Mouse (Mus musculus): ENCODE results near the gene Sbno2.

The Sbno2 gene

DNA sequence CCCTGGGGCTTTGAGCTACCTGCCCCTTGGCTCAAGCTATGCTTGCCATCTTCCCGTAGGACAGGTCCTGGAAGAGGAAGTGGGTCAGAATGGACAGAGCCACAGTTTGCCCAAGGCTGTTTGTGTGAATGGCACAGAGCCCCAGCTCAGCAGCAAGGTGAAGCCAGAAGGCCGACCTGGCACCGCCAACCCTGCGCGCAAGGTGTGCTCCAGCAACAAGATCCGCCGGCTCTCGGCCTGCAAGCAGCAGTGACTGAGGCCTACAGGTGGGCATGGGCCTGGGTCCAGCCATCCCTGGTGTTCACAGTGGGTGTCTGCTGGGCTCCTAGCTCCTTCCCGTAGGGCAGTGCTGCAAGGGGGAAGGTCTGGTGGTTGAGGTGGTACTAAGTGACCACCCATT lies 24.5 kb upstream of the Sbno2 start:
- peak; percentile 37; the same call in 1 of the 2 replicates for ATAC-seq (ENCODE audit: insufficient number of reproducible peaks, low FRiP score, low TSS enrichment)

DNA sequence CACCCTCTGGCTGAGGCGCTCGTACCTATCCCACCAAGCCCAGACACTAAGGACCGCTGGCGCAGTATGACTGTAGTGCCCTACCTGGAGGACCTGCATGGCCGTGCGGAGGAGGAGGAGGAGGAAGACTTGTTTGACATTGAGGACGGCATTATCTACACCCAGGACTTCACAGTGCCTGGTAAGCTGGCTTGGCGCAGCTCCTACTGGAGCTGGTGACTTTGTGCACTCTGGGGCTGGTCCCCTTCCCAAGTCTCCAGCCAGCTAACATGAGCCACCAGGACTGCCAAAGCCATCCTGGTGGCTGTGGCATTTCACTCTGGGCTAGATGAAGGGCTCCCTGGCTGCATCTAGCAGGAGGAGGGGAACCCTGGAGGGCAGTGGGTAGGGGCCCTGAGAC lies 22.5 kb upstream of the Sbno2 start:
- no peak for ATAC-seq (ENCODE audit: insufficient number of reproducible peaks, low FRiP score, low TSS enrichment)

DNA sequence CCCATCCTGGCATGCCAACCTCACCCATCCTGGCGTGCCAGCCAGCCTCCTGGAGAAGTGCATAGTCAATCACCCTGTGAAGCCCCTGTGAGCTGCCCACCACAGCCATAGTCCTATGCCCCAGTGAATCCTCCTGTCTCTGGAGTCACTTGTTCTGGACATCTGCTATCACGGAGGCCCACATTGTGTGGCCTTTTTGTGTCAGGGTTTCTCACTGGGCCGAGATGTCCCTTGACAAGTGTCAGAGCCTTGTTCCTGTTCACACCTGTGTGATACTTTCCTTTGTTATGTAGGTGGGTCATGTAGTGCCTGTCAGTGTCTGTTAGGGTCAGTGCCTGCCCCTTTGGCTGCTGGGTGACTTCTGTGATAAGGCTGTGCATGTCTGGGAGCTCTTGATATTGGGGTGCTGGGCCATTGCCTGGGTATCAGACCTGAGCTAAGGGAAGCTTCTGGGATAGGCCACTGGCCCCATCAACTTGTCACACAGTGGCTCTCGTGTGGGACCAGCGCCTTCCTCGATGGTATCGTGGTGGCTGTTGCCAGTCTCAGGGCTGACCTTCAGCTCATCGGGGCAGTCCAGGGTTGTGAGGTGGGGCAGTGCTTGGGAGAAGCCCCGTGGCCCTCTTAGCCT lies 18.7 kb upstream of the Sbno2 start:
- no peak for ATAC-seq (ENCODE audit: insufficient number of reproducible peaks, low FRiP score, low TSS enrichment)

DNA sequence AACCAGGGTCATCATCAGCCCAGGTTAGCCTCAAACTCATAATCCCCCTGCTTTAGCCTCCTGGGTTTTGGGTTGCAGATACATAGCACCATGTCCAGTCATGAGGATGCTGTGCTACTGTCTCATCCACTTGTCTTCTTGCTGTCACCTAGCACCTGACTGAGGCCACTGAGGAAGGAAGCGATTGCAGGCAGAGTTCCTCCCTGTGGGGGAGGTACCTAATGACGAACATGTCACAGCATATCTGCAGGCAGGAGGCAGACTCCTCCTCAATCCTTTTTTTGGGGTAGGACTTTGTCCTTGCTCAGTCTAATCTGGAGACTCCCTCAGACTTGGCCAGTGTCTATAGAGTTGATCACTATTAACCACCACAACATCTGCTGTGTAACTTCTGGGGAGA lies 16.3 kb upstream of the Sbno2 start:
- ATAC-seq (ENCODE audit: insufficient number of reproducible peaks, low FRiP score, low TSS enrichment): no peak

DNA sequence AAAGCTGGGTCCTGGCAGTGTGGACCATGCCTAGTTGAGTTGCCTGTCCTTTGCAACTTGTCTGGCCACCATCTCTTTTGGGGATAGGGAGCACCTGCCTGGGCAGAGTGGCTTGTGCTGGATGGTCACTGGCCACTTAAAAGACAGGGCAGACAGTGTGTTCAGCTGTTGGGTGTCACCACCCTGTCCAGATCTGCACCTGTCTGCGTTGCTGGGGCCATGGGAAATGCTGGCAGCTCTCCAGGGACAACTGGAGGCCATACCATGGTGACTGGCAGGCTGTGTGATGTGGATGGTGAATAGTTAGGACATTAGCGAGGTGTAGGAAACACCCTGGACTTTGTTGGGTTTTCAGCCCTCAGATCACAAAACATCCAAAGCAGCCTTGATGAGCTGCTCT lies 14.8 kb upstream of the Sbno2 start:
- no peak for ATAC-seq (ENCODE audit: insufficient number of reproducible peaks, low FRiP score, low TSS enrichment)

DNA sequence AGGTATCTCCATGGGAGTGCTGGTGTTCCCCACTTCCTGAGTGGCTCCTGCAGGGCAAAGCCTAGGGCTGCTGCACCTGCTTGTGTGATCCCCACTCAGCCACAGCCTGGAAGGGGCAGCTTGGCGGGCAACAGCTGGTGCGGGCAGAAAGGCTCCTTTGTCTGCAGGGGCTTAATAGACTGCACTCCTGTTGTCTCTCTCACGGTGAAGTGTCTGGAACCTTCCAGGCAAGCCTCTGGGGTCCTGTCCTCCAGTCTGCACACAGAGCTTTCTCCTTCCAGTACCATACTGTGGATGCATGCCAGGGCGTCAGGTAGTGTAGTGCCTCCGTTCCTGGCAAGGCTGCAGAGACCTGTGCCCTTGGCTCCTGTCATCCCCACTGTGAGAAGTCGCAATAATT lies 13.2 kb upstream of the Sbno2 start:
- no peak for ATAC-seq (ENCODE audit: insufficient number of reproducible peaks, low FRiP score, low TSS enrichment)

DNA sequence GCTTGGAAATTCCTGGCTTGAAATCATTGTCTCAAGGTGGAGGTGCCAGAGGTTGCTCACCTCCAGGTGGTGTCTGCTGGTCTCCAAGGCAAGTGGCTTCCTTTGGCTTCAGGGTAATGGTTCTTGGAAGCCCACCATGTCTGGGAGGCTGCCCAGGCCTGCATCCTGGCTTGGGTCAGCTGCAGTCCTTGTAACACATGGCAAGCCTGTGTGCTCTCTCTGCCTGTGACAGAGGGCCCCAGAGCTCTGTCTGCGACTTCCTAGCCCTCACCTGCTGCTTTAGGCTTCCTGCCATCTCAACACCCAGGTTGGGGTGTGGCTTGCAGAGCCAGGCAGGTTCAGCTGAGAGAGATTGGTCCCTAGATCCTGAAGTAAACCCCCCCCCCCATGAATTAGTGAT lies 12.4 kb upstream of the Sbno2 start:
- no peak for ATAC-seq (ENCODE audit: insufficient number of reproducible peaks, low FRiP score, low TSS enrichment)

DNA sequence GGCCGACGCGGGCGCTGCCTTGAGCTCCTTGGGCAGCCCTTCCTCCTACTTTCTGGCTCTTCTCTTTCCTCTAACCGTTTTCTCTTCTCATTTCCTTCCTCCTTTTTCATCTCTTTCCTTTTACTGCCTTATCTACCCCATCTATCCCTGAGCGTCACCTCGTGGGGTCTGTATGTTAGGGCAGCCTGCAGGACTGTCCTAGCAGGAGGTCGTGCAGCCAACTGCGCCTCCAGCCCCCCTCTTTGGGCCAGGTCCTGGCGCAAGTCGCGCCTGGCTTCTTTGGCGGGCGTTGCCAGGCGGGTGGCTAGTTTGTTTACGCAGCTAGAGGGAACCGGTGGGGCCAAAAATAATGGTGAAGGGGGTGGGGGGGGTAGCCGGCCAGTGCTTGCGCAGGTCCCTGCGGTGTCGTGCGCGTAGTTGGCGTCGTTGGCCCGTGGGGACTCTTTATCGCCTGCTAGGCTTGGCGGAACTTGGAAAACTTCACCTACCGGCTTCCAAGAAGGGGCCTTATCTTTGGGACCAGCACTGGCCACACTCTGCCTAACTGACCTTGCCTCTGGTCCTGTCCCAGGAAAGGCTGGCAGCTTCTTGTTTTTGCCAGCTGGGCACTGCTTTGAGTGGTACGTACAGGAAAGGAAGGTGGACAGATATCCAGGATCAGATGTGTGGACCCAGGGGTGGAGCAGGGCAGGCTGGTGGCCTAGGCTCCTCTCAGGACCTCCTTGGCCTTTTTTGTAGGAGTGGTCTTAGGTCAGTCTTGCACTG lies 11.7 kb upstream of the Sbno2 start:
- ATAC-seq (ENCODE audit: insufficient number of reproducible peaks, low FRiP score, low TSS enrichment): no peak

DNA sequence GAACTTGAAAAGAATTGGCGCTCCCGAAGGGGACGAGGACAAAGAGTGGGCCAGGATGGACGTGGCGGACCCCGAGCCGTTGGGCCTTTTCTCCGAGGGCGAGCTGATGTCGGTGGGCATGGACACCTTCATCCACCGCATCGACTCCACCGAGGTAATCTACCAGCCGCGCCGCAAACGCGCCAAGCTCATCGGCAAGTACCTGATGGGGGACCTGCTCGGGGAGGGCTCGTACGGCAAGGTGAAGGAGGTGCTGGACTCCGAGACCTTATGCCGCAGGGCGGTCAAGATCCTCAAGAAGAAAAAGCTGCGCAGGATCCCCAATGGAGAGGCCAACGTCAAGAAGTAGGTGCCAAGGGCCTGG lies 11.2 kb upstream of the Sbno2 start:
- ATAC-seq (ENCODE audit: insufficient number of reproducible peaks, low FRiP score, low TSS enrichment): no peak

DNA sequence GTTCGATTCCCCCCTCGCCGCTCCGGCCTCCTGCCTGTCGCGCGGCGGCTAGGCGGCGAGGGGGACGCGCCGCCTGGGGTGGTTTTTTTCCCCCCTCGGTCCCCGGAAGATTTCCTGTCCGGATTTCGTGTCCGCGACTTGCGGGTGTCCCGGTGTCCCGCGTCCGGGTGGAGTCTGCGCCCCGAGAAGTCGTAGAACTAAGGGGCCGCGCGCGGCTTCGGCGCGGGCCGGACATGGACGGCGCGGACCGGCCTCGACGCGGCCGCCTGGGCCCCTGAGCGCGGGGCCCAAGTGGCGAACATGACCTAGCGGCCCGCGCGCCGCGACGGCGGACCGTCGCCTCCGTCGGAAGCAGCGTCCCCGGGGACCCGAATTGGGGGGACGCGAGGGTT lies 10.6 kb upstream of the Sbno2 start:
- no peak; the same call in 1 of the 2 replicates for ATAC-seq (ENCODE audit: insufficient number of reproducible peaks, low FRiP score, low TSS enrichment)

DNA sequence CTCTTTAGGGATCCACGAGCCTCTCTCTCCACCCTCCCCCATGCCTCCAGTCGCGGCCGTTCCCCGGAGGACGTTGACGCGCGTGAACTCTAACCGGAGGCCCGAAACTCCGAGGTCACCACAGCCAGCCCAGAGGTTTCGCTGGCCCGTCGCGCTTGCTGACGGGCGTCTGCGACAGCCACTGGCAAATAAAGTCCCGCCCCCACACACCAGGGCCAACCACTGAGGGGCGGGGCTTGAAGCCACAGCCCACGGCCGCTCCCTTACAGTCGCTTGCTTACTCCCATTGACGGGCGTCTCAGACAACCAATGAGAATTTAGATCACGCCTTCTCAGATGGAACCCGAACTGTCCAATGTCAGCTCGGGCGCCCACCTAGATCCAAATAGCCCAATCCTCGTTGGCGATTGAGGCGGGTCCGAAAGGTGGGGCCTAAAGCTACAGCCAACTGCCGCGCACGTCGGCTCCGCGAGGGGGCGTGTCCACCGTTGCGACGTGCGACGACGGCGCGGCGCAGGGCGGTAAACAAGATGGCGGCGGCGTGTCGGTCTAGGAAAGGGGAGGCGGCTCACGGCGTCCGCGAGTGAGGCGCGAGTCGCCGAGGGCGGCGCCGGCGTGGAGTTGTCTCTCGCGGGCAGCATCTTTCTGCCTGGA lies 10.0 kb upstream of the Sbno2 start, which contains the start of gene Stk11:
Gene Stk11, plus strand, starts transcription at position 514 of the 654 bp plus-strand sequence.
- ATAC-seq (ENCODE audit: insufficient number of reproducible peaks, low FRiP score, low TSS enrichment): peak; percentile 95

DNA sequence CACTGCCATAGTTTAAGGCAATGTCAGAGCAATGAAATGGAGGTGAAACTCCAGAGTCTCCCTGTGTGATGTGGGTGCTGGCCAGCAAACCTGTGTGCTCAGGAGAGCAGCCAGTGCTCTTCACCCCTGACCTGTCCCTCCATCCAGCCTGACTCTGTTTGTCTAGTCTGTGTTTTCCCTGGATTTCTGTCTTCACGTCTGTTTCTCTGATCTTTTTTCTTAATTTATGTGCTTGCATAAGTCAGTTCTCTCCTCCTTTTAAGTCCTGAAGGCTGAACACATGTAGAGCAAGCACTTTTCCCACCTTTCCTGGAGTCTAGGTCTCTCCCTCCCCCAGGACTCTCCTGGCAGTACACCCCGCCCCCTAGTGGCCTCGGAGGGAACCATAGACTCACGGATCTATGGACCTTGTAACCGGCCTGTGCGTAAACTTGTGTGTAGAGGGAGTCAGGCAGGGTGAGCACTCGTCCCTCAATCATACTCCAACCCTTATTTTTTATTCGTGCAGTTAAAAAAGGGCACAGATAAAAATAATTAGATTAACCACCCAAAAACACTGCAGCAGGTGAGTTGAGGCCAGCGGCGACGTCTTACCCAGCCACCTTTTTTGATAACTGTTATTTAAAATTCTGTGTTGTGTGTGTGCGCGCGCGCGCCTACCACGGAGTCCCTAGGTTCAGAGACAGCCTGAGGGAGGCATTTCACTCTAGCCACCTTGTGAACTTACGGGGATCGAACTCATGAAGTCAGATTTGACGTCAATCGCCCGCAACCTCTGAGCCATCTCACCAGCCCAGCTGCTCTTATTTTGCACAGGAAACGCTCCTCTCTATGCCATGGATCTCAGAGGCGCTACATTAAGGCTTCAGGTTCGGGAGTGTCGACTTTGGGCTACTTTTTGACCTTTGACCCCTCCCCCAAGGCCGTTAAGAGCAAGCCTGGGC lies 9.2 kb upstream of the Sbno2 start:
- peak; percentile 49; the same call in 1 of the 2 replicates for ATAC-seq (ENCODE audit: insufficient number of reproducible peaks, low FRiP score, low TSS enrichment)

DNA sequence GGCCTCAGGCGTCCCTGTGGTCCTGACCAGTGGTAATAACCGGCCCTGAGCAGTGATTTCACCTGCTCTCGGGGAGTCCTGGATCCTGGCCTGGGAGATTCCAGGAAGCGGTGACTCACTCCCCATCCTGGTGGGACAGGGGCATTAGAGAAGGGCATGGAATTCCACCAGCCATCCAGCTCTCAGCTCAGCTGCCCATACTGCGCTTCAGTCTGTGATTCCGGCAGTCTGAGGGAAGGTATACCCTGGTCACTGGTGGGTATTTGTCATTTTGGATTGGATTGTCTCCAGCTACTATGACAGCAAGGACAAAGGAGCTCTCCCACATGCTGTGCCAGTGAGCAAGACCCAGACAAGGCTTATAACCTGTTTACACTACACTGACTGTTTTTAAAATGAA lies 2.3 kb upstream of the Sbno2 start:
- no peak for ATAC-seq (ENCODE audit: insufficient number of reproducible peaks, low FRiP score, low TSS enrichment)

DNA sequence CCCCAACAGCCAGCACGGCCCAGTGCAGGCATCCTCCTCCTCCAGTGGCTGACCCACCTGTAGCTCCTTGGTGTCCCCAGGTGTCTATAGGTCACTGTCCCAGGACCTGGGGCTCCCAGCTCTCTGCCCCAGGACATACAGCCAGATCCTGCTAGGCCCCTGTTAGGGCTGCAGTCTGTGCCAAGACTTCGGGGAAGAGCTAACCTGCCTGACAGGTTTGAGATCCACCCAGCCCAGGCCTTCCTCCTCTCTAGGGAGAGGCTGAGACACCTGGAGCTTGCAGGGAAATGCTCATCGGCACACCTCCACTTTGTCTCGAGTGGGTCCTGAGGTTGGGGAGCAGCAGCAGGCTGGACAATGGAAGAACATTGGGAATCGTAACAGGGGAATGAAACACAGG lies 555 bp upstream of the Sbno2 start:
- ATAC-seq (ENCODE audit: insufficient number of reproducible peaks, low FRiP score, low TSS enrichment): no peak

DNA sequence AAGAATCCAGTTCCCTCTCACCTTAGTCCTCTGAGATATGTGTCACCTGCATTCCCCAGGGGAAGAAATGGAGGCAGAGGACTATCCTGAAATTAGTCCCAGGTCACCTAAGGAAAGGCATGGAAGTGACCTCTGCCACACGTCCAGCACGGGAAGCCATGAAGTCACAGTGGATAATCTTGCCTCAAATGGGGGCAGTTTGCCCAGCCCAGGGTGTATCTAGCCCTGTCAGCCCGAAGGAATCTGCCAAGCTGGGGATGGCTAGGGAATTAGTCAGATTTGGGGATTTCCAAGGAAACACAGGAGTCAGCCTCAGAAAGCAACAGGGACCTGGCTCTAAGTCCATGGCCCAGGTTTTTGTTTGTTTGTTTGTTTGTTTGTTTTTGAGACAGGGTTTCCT lies 1.2 kb downstream of the Sbno2 start:
- no peak for ATAC-seq (ENCODE audit: insufficient number of reproducible peaks, low FRiP score, low TSS enrichment)

DNA sequence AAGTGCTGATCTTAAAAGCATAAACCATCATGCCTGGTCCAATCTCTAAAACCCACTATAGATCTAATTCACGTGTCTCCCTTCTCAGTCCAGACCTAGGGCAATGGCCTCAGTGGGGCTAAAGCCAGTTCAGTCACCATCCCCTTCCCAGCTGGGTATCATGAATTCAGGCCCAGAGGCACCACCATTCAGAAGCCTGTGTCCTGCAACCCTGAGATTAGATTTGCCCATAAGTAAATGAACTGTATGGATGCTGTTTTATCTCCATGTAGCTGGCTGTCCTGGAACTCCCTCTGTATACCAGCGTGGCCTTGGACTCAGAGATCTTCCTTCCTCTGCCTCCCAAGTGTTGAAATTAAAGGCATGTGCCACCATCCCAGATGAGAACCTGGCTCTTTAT lies 2.3 kb downstream of the Sbno2 start:
- ATAC-seq (ENCODE audit: insufficient number of reproducible peaks, low FRiP score, low TSS enrichment): no peak

DNA sequence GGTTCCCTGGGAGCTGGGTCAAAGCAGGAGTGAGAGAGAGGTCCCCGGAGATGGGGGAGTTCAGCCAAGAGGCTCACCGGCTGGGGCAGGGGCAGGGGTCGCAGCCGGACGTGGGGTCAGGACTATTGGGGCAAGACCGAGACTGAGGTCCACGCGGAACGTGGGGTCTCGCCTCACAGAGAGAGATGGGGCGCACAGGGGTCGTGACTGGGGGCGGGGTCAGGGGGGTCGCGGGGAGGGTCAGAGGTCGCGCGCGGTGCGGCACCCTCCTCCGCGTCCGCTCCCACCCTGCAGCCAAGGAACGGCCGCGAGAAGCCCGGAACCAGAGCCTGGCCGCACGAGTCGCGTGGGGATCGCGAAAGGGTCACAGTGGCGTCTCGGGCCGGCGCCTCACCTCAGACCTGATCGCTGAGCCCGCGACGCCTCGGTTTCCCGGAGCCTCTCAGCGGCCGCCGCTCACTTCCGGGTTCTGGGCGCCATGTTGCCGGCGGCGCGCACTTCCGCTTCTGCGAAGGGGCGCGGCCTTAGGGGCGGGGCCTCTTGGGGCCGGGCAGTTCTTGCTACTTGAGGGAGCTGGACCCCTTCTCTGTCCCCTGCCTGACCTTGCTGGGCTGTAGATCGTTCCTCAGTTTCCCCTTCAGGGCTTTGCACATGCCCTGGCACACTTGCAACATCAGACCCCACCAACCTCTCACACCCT lies 3.0 kb downstream of the Sbno2 start:
- ATAC-seq (ENCODE audit: insufficient number of reproducible peaks, low FRiP score, low TSS enrichment): peak; percentile 80; the same call in 1 of the 2 replicates

DNA sequence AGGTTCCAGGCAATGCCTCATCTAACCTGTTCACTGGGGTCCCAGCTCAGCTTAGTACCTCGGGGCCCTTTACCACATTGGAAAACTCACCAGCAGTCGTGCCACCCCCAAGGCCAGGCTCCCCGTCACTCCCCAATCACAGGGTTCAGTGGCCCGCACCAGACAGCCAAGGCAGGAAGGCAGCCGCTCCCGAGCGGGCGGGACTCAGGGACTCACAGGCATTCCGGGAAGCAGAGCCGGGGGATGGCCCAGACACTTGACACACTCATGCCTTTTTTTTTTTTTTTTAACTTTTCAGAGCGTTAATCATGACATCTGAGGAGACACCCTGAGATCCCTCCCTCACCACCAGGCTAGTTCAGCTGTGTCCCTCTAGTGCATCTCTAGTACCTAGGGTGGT lies 4.4 kb downstream of the Sbno2 start:
- no peak for ATAC-seq (ENCODE audit: insufficient number of reproducible peaks, low FRiP score, low TSS enrichment)

DNA sequence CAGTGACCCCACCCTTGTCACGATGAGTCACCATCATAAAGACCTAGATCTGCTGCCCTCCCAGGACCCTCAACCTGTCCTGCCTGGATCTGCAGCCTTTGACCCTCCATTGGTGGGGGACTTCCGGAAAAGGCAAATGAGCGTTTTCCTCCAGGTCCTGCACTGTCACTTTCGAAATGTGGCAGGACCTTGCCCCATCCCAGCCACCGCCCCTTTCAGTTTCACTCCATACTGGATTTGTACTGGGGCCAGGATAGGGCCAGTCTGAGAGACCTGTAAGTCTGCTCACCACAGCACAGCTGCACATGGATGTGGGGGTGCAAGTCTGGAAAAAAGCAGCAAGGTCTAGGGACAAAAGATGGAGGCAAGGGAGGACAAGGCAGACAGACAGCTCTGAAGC lies 6.7 kb downstream of the Sbno2 start:
- no peak for ATAC-seq (ENCODE audit: insufficient number of reproducible peaks, low FRiP score, low TSS enrichment)

DNA sequence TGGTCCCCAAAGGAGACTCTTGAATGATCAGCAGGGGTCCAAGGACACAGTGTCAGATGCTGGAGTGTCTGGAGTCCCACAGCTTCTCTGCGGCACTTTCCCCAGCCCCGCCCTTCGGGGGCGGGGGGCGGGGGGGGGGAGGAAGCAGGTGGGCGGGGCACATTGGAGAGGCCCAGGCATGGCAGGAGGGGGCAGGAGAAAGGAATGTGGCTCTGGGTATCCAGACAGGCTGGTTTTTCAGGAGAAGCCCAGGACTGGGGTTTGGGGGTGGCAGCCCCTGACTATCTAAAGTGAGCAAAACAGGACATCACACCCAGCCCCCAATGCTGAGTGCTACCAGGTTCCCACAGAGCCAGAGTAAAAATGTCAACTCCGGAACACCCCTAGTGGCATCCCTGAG lies 8.1 kb downstream of the Sbno2 start:
- no peak for ATAC-seq (ENCODE audit: insufficient number of reproducible peaks, low FRiP score, low TSS enrichment)
